Mouse (Mus musculus) adrenal gland, adult (tissue): Measurements from ENCODE around the gene Tmem30a.

Experiments
- DNase-seq, 2 experiments: peaks; one replicate each; pipeline ENCODE4 v3.0.0; 2022 to 2023; ENCODE audit warnings: low spot score in 1 of 2; ENCODE audit not compliant: inconsistent age in 2 of 2

Gene Tmem30a

DNA sequence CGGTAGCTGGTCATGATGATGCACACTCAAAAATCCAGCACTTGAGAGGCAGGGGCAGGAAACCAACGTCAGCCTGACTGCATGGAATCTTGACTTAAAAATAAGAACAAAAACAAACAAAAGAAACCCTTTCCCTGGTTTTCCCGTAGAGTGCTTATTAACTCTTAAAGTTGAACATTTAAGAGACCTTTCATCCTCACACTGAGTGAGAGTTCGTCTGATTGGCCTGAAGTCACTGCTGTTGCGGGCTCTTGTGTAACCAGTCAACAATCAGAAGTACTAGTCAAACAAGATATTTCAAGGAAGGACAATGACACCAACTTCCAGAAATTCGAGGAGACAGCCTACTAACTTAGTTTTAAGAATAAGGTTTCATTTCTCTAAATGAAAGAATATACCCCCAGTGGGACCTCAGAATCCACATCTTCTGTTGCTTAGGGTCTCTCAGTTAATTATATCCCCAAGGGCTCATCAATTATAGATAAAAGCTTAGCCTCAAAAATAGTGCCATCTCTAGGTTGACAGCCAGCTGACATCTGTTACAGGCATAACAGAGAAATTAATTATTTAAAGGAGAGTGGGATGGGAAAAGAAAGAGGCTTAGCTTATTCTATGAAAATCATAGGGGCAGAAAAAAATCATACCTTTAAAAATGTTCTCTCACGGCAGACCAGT, 3.3 kb upstream of the Tmem30a start:
- no peak for DNase-seq

DNA sequence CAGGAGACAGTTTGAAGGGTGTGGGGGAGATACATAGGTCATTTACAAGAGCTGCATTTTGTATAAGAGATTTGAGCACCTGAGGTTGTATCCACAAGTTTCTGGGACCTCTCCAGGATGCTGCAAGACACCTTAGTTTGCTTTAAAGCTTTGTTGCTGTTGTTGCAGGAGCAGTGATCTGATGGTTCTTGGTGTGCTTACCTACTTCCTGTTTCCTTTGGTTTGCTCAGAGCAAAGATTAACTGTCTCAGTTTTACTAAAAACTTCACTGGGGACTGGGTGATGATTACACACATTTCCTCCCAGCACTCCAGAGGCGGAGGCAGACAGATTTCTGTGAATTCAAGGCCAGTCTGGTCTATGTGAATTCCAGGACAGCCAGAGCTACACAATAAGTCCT, 1.8 kb upstream of the Tmem30a start:
- no peak for DNase-seq

DNA sequence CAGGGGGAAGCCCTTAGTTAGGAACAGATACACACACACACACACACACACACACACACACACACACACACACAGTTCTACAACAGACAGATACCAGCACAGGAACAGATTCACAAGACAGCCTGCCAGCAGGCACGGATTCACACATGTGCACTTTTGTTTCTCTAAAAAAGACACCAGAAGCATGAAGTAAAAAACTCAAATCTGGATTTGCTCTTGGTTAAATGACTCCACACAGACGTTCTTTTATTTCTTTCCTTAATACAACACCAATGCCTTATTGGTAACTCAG, 7.6 kb downstream of the Tmem30a start:
- DNase-seq: no peak

DNA sequence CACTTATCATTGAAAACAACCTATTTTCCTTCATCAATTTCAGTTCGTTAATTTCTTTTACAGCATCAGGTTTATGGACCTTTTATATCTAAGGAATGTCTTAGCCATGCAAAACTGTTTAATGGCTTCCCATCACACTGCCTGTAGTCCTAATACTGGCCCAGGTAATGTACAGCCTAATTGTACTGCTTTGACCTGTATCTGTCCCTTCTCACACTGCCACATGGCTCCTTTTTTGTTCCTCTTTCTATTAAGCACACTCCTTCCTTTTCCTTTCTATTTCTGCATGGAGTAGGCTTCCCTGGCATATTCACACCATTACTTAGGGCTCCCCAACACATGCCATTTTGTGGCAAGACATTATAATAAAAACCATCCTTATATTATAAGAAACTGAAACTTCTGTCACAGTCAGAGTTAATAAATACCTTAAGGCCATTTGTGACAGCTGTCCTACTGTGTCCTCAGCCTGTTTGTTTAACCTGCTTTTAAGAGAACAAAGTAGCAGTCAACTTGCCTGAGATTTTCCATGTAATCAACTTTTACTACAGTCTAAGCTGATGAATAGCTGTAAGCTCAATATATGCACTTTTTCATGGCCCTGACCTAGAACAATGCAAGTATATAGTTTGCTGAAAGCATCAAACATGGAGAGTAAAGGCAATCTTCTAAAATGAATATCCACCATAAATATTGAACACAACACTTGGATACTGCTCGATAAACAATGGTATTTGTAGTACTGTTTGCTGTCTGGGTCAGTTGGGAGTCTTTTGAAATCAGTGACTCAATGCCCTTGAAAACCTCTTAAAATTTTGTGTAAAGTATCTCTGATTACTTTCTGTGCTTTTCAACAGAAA, 8.1 kb downstream of the Tmem30a start:
- DNase-seq: peak in 1 of 2 experiments; percentile 67

DNA sequence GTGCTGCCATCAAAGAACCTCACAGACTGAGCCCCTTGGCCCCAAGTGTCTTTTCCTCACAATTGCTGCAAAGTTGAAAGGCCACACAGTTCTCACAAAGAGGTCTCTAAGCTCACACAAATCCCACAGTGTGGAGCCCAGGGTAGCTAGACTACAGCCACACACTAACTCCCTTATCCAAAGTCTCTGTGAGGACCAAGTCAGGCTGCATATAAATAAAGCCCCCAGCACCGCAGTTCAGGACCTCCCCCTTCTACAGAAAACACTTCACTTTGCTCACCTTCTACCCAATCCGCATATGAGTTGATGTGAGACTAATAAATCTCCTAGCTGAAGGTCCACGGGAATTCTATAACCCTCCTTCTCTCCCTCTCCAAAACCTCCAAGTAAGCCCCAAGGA, 8.9 kb downstream of the Tmem30a start:
- DNase-seq: no peak

DNA sequence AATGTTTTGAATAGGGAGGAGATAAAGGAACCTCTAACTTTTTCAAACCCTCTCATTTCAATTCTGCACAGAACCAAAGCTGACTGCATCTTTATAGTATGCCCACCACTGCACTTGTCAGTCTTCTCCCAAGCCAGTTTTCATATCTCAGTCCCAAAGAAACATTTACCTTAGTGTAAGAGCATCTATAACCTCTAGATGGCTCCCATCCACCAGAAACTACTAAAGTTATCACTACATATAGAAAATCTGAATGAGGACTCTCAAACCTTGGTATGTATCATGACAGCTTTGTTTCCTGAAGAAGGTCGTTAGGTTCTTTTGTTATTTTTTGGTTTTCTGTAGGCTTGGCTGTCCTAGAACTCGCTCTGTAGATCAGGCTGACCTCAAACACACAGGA, 14.0 kb downstream of the Tmem30a start:
- DNase-seq: no peak

DNA sequence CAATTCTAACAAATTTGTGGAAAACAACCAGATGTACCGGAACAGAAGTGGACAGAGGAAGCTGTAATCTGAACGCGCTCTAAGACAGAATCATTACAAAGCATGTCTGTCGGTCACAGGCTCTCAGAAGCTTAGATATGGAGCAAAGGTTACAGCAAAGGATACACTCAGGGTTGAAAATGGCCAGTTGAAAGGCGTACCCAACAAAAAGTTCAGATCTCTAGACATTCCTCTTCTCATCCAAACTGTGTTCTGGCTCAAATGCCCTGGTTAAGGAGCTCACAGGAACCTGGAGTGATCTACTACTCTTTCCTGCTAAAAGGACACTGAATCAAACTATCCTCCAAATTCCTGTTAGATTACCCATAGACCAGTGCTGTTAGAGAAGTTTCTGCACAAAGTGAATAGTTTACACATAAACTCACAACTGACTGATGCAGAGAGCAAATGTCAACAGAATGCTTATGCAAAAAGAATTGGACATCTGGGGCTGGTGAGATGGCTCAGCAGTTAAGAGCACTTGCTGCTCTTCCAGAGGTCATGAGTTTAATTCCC, 26.2 kb downstream of the Tmem30a start:
- no peak for DNase-seq

DNA sequence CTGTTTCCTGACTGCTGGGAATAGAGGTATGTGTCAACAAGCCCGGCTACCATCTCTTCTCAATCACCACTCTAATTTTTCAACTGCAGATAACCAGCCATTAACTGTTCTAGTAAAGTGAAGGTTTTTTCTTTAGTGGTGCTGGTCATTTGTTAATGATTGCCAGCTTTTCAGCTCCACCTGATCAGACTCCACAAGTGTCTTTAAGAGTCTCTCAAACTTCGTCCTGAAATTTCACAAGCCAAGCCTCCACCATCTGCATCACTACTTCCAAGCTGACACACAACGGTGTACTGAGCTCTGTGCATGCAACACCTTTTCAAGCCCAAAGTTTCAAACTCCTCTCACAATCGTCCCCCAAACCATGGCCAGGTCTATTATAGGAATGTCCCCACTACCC, 28.0 kb downstream of the Tmem30a start:
- DNase-seq: no peak

DNA sequence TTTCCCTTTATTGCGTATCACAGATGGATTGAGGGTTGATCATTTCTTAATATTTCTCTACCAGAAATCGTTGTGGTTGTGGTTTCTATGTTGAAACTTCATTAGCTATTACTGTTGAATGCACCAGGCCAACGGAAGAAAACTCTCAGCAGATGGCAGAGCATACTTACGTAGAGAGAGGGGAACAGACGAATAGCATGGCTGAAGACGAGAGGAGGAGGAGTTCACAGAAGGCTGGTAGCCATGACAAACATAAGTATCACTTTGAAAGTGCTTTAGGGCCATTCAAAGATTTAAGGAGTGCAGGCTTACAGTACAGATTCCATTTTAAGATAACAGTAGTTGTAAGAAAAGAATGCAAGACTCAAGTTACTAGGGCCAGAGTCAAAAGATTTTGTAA, 30.8 kb downstream of the Tmem30a start:
- DNase-seq: no peak

DNA sequence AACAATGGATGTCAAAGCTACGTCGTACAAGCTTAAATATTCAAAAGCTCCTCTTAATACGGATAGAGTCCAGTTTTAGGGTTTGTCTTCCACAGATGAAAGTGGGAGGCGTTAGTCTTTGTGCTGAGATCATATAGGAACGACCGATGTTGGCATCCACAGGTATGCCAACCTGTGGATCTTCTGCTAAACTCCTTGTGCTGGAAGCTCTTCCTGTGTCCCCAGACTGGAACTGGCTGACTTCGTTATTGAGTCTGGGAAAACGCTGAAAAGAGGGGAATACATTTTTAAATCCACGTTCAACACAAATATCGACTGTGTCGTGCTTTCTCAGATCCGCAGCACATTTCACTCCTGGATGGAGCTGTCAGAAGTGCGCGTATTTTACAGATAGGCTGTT, 33.2 kb downstream of the Tmem30a start:
- no peak for DNase-seq

DNA sequence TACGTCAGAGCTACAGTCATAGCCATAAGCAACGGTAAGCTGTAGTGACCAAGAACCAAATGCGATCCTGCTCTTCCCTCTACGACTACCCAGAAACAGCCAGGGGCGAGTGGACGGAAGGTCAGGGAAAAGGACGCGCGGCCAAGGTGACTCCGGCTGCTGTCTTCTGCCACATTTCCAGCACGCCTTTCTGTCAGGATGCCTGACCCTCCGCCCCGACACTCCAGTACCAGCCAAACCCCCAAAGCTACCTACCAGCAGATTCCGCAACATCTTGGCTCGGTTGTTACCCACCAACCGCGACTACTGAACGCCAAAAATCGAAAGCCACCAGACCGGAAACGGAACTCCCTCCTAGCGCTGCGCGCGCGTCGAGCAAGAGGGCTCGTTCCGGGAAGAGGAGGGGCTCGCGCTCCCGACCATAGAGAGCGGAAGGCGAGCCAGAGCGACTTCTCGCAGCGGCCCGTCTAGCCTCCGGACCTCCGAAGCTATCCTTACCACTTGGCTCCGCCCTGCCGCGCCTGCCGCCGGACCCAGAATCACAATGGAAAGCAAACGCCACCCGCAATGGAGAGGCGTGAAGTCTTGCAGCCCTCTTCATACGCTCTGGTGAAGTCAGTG, 33.8 kb downstream of the Tmem30a start, which contains the start of gene Cox7a2:
TSS of gene Cox7a2 (minus strand) at position 494 of the 621 bp plus-strand sequence.
- DNase-seq: peak; percentile 96 to 98

DNA sequence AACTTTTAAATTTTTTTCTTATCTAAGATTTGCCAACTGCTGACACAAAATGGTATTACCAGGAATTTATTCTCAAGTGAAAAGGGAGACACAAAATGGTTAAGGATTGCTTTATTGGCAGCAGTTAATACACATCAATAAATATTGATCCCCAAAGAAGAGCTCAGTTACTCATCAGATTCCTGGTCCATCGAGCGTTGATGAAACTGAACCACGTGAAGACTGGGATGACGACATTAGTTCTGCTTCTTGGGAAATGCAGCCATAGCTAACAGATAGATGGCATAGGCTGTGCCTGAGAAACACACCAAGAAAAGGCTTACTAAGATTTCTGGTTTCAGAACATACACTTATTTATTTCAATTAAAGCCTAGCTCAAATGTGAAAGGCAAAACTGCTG, 38.0 kb downstream of the Tmem30a start:
- no peak for DNase-seq

DNA sequence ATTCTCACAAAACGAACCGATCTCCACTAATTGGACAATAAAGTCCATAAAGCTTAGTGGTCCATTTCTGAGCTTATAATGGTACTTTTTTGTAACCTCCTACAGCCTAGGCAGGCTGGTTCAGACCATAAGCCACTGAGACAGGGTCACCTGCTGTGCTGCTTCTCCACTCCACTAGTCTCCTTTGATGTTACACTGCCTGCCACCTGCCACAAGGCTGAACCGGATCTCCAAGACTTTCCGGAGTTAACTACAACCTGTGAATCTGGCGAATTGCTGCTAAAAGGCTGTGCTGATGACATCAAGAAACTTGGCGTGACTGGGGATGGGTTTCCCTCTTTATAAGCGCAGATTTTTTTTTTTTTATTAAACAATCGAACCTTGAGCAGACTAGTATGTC, 41.5 kb downstream of the Tmem30a start:
- no peak for DNase-seq

DNA sequence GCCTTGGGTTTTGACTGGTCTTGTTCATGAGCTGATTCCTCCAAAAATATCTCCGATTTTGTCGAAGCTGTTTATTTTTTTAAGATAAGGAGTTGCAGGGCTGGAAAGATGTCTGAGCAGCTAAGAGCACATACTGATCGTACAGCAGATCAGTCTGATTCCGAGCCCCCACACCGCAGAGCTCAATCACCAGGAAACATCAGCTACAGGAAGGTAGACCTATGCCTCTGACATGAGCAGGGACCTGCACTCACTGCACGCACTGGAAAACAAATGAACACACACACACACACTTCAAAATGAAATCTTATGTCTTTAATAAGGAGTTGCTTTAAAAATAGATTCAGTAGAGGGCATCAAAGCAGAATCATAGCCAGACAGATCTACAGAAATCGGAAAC, 42.6 kb downstream of the Tmem30a start:
- DNase-seq: no peak

DNA sequence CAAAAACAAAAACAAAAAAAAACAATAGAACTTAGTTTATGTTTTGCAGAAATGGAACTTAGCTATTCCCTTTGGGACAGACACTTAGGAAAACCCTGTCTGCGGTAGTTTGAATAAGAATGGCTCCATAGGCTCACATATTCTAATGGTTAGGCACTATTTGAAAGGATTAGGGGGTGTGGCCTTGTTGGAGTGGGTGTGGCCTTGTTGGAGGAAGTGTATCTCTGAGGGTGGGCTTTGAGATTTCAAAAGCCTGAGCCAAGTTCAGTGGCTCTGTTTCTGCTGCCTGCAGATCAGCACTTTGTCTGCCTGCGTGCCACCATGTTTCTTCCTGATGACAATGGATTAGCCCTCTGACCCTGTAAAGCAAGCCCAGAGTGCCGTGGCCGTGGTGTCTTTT, 48.3 kb downstream of the Tmem30a start:
- DNase-seq: no peak

DNA sequence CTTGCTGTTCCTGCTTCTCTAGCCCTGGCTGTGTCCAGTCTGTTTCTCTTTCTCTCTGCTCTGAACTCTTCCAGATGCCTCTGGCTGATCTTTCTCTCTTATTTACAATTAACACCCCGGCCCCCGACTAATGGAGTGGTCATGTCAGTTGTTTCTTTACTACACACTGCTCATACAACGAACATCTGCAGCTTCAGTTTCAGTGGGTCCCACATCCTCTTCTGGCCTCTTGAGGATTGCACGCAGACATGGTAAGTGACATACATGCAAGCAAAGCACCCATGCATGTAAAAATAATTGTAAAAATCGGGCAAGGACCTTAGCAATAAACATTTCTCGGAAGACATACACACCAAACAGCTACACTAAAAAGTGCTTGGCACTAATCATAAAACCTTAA, 57.7 kb downstream of the Tmem30a start:
- DNase-seq: no peak

DNA sequence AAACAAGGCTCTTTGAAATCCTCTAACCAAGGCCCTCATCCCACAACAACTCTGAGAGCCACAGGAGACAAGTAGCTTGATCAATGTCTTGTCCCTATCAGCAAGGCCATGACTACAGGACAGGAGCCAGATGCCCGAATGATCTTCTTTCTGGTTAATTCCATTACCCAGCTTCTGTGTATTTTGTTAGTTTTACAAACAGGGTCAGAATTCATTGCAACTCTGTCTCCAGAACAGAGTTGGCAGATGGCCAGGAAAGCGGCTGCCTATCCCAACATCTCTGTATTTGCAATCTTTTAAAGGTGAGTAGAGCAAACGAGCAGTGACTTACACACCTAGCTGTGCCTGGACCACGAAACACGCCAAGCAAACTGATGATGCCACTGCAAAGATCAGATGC, 63.0 kb downstream of the Tmem30a start:
- DNase-seq: peak in 1 of 2 experiments; percentile 60

DNA sequence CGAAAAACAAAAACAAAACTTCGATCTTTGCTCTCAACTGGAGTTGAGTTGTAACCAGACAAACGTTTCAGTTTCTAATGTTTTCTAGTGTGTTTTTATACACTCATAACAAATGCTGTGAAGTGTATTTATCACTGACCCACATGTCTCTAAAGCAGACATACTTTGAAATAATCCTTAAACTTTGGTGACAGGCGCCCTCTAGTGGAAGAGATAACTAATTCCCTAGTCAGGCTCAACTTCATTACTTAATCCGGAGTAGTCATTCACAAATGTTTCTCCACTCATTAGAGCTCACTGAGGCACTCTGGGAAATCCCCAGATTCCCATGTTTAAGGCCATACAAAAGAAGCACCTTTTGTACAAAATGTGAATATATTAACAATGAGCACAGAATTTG, 70.2 kb downstream of the Tmem30a start:
- peak in 1 of 2 experiments; percentile 74 for DNase-seq

DNA sequence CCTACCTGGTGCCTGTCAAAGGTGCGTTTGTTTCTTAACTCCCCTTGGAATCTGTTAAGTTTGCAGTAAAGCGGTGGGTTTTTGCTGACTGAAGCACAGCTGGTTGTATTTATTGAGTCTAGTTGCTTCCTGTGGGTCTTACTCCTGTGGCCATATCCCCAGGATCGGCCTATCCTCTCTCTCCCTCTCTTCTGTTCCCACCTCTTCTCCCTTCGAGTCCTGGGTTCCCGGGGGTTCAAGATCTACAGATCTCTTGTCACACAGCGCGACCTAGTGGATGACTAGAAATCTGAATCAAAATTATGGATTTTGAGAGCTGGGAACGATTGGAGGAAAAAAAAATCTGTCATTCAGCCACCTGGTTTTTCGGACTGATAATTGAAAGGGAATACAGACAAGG, 72.3 kb downstream of the Tmem30a start:
- DNase-seq: peak; percentile 35 to 83

DNA sequence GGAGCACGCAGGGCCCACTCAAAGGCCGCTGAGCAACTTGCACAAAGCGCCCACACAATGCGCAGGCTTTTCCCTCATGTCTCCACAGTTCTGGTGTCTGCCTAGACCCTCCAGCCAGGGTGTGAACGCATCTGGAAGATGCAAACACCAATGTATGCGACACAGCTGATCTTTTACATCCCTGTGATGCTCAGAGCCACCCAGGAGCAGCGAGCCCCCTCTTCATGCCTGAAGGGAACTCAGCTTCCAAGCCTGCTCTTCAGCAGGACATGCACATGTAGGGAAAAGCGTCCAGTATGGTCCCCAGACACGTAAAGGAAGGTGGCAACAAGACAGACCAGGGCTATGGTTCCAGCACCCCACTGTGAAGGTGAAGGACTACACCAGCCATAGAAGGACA, 73.2 kb downstream of the Tmem30a start:
- DNase-seq: no peak

DNA sequence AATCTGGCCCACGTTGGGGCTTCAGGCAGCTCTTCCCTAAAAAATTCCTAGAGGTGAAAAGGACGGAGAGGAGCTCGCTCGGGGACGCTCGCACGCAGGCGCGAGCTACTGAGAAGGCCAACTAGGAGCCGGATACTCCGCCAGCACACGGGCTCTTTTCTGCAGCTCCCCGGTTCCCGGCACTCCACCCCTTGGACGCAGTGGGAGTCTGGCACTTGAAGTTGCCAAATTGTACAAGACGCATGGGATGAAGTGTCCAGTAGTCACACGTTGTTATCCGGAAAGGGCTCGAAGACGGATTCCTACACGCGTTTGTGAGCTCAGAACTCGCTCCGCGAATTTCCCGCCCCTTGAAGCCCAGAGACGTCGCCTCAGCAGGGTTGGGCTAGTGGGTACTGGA, 73.9 kb downstream of the Tmem30a start:
- peak in 1 of 2 experiments; percentile 54 for DNase-seq
